Mouse (Mus musculus) erythroblast, embryonic 14.5 days (primary cell): ENCODE data around the gene Lgals1.

Source experiments
- GATA1 ChIP-seq: IDR thresholded peaks from 2 replicates; pipeline ENCODE4 v1.6.1; 2012; ENCODE audit warnings: low read length, inconsistent platforms, mixed read lengths
- TAL1 ChIP-seq: IDR thresholded peaks from 3 replicates; pipeline ENCODE4 v1.6.1; 2012; ENCODE audit warnings: low read length, inconsistent platforms, mixed read lengths

- TF ChIP-seq GATA1 (no peak), TAL1 (no peak)
Measured at GRCm38 (mm10) chr15:78937963-78938362, 11.4 kb downstream of the Lgals1 start.
